Mouse (Mus musculus) erythroblast, adult 5-6 weeks (primary cell): ENCODE results near the gene Nfatc4. TPM values are rescaled to one million over a fixed set of nuclear protein-coding genes. Genes with fewer than 3 reads are reported as not detected.
A peak's percentile ranks its signal among the peaks of the same experiment; 100 is the strongest.

ENCODE experiments used
- ATAC-seq: replicated peaks from 2 replicates; pipeline ENCODE4 v1.8.0; 2016; ENCODE audit warnings: moderate number of reproducible peaks, mild to moderate bottlenecking, moderate TSS enrichment, inconsistent platforms; ENCODE audit not compliant: poor library complexity, low FRiP score, severe bottlenecking
- total RNA-seq, 2 experiments: library from RNA; stranded (forward) in 1 of 2; stranded (reverse) in 1 of 2; fragments of 150-400 nt in 1 of 2; fragments of 200-764, 138-1000 nt in 1 of 2; gene quantifications; 2 replicates each; pipeline versions ENCODE4 v1.2.3 to v1.2.4; 2015 to 2017; ENCODE audit warnings: low replicate concordance in 2 of 2

Gene Nfatc4
- total RNA-seq (2015; ENCODE audit: low replicate concordance) (not detected in 2 replicates), total RNA-seq (2017; ENCODE audit: low replicate concordance) (not detected in 2 replicates)

- ATAC-seq, result no peak
Observed at GRCm38 (mm10) chr14:55822991-55823762, at the start of gene Nfatc4. Gene Nfatc4 (plus strand): TSS chr14:55823144.

GRCm38 (mm10) chr14:55776711-55777110, 46.2 kb upstream of the Nfatc4 start:
- ATAC-seq, result no peak

- no peak for ATAC-seq
Observed at GRCm38 (mm10) chr14:55777176-55777575, 45.8 kb upstream of the Nfatc4 start.

- no peak for ATAC-seq
Observed at GRCm38 (mm10) chr14:55777806-55778205, 45.1 kb upstream of the Nfatc4 start.

GRCm38 (mm10) chr14:55778686-55779085, 44.3 kb upstream of the Nfatc4 start:
- no peak for ATAC-seq

- no peak for ATAC-seq
Observed at GRCm38 (mm10) chr14:55779656-55780055, 43.3 kb upstream of the Nfatc4 start.

- ATAC-seq, result no peak
Observed at GRCm38 (mm10) chr14:55780736-55781135, 42.2 kb upstream of the Nfatc4 start.

GRCm38 (mm10) chr14:55781310-55781709, 41.6 kb upstream of the Nfatc4 start:
- peak; percentile 50; the same call in 1 of the 2 replicates for ATAC-seq

GRCm38 (mm10) chr14:55782361-55782960, 40.5 kb upstream of the Nfatc4 start:
- ATAC-seq, result no peak

- ATAC-seq, result no peak
Observed at GRCm38 (mm10) chr14:55783171-55783957, 39.6 kb upstream of the Nfatc4 start.

GRCm38 (mm10) chr14:55783958-55784235, 39.0 kb upstream of the Nfatc4 start, which contains the start of gene Adcy4:
Gene Adcy4 (minus strand): TSS chr14:55784095.
- no peak for ATAC-seq

GRCm38 (mm10) chr14:55785195-55785594, 37.7 kb upstream of the Nfatc4 start:
- no peak for ATAC-seq

GRCm38 (mm10) chr14:55787731-55788130, 35.2 kb upstream of the Nfatc4 start:
- no peak for ATAC-seq

GRCm38 (mm10) chr14:55788256-55789050, 34.5 kb upstream of the Nfatc4 start, which contains the start of gene Ripk3:
Gene Ripk3 (minus strand): TSS chr14:55788865.
- ATAC-seq, result no peak; the same call in 1 of the 2 replicates

- no peak for ATAC-seq
Observed at GRCm38 (mm10) chr14:55793461-55793860, 29.5 kb upstream of the Nfatc4 start.

- no peak for ATAC-seq
Observed at GRCm38 (mm10) chr14:55793946-55794345, 29.0 kb upstream of the Nfatc4 start.

GRCm38 (mm10) chr14:55795380-55796163, 27.4 kb upstream of the Nfatc4 start:
- no peak for ATAC-seq

GRCm38 (mm10) chr14:55814885-55815284, 8.1 kb upstream of the Nfatc4 start:
- no peak for ATAC-seq

- ATAC-seq, result no peak
Observed at GRCm38 (mm10) chr14:55815310-55815751, 7.6 kb upstream of the Nfatc4 start.
